Mouse (Mus musculus) E14TG2a.4 (cell line): ENCODE data around the gene Ppp1r36.

Source experiments
- CTCF ChIP-seq: conservative IDR thresholded peaks from 2 replicates; pipeline ENCODE4 v1.5.1; 2014; ENCODE audit warnings: low read length
- POU5F1 ChIP-seq: IDR thresholded peaks from 2 replicates; pipeline ENCODE4 v1.6.1; 2014; ENCODE audit warnings: low read length, borderline replicate concordance

DNA sequence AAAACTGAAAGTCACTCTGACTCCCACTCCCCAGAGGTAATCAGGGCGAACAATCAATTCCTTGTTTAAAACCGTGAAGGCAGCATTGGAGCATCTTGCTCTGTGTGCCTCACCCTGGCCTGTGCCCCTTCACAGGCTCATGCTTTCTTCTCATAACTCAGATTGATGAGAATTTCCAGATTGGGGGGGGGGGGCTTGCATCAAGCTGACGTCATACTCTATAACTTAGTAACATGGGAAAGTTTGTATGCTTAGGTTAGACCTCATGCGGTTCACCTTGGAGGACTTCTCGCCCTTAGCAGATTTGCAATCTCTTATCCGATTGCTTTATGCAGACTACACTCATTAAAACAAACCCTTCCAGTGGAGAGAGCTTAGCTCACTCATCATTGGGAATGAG lies 43.3 kb upstream of the Ppp1r36 start:
- no peak for TF ChIP-seq CTCF
- no peak for TF ChIP-seq POU5F1
